Mouse (Mus musculus): ENCODE results near the gene Pex19.

Gene Pex19

GRCm38 (mm10) chr1:172183056-172183455 lies 56.5 kb downstream of the Pex19 start:
- DNase-seq (ENCODE audit: low read depth) = no peak

GRCm38 (mm10) chr1:172183915-172184314 lies 57.4 kb downstream of the Pex19 start:
- DNase-seq (ENCODE audit: low read depth) = no peak
